Mouse (Mus musculus) myocyte (in vitro differentiated cells): ENCODE measurements at regions not wholly inside any gene's neighbourhood (a gene's known extent, or its start where the extent isn't known, plus 50 kb on each side); places are given as distances from the start of the nearest gene placed in this dataset.

Experiments
- CEBPB ChIP-seq: IDR thresholded peaks from 2 replicates; pipeline ENCODE4 v1.6.1; 2011; ENCODE audit warnings: mild to moderate bottlenecking, moderate library complexity; ENCODE audit not compliant: poor library complexity, insufficient read depth, severe bottlenecking
- E2F4 ChIP-seq: IDR thresholded peaks from one replicate; pipeline ENCODE4 v1.6.1; 2011; ENCODE audit warnings: mild to moderate bottlenecking, control low read depth, moderate library complexity; ENCODE audit not compliant: insufficient read depth
- MAX ChIP-seq: IDR thresholded peaks from one replicate; pipeline ENCODE4 v1.6.1; 2011; ENCODE audit warnings: low read depth, mild to moderate bottlenecking, control low read depth
- MYOD1 ChIP-seq, 3 experiments: IDR thresholded peaks; one replicate each; pipeline ENCODE4 v1.6.1; 2011; ENCODE audit warnings: control low read depth in 2 of 3, low read depth in 2 of 3, mild to moderate bottlenecking in 2 of 3, moderate library complexity in 1 of 3; ENCODE audit not compliant: insufficient read length in 2 of 3, control insufficient read depth in 1 of 3
- MYOG ChIP-seq, 3 experiments: IDR thresholded peaks; one replicate each; pipeline ENCODE4 v1.6.1; 2011; ENCODE audit warnings: control low read depth in 2 of 3, low read depth in 2 of 3, mild to moderate bottlenecking in 2 of 3; ENCODE audit not compliant: insufficient read length in 2 of 3, control insufficient read depth in 1 of 3, insufficient read depth in 1 of 3
- POLR2A ChIP-seq: IDR thresholded peaks from one replicate; pipeline ENCODE4 v1.6.1; 2011; ENCODE audit warnings: low read depth, mild to moderate bottlenecking, control low read depth, moderate library complexity; ENCODE audit not compliant: insufficient read length
- POLR2AphosphoS2 ChIP-seq: IDR thresholded peaks from one replicate; pipeline ENCODE4 v1.6.1; 2011; ENCODE audit warnings: low read depth, control low read depth; ENCODE audit not compliant: insufficient read length
- REST ChIP-seq: IDR thresholded peaks from one replicate; pipeline ENCODE4 v1.6.1; 2011; ENCODE audit warnings: mild to moderate bottlenecking, control low read depth, moderate library complexity; ENCODE audit not compliant: insufficient read depth, insufficient read length
- SRF ChIP-seq: IDR thresholded peaks from one replicate; pipeline ENCODE4 v1.6.1; 2011; ENCODE audit warnings: low read depth; ENCODE audit not compliant: control insufficient read depth, insufficient read length
- TCF12 ChIP-seq: IDR thresholded peaks from one replicate; pipeline ENCODE4 v1.6.1; 2011; ENCODE audit warnings: mild to moderate bottlenecking, control low read depth; ENCODE audit not compliant: poor library complexity, insufficient read depth, severe bottlenecking
- TCF3 ChIP-seq: IDR thresholded peaks from one replicate; pipeline ENCODE4 v1.6.1; 2011; ENCODE audit warnings: low read depth, control low read depth; ENCODE audit not compliant: insufficient read length
- USF1 ChIP-seq: IDR thresholded peaks from one replicate; pipeline ENCODE4 v1.6.1; 2011; ENCODE audit warnings: low read depth, mild to moderate bottlenecking, control low read depth, moderate library complexity

DNA sequence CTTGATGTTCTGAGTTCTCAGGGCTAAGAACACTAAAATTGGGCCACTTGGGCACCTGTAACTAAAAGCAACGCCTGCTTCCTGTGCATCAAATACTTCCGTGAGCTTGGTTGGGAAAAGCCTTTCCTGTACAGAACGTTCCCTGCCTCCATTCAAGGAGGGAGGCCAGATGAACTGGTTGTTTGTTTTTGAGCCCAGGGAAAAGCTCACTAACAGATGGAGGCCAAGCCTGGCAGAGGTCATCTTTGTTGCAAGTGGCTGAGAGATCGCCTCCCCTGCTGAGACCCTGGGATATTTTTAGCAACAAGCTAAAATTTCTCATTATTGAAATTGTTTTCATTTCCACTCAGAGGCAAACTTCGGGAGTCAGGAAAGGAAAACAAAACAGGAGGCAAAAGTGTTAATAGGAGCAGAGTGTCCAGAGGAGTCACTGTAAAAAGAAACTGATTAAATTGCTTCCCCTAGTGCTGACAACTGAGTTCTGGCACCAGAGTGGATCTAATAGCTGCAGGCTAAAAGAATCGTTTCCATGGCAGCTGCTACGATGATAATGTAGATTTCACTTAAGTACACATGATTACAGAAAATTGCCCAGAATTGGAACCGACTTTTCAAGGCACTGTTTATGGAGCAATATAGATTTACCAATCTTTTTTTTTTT is 242.6 kb downstream of the Ccdc91 start:
- TF ChIP-seq POLR2A (no peak), USF1 (no peak), E2F4 (no peak), MYOD1 (IDR thresholded peaks at IDR 0.05; ENCODE audit: control insufficient read depth in 1 of 3, insufficient read length in 2 of 3, low read depth in 2 of 3) (no peak), MYOG (IDR thresholded peaks at IDR 0.05; ENCODE audit: control insufficient read depth in 1 of 3, insufficient read depth in 1 of 3, insufficient read length in 2 of 3, low read depth in 2 of 3) (no peak), SRF (no peak), MAX (no peak), CEBPB (no peak), REST (no peak), TCF3 (no peak), POLR2AphosphoS2 (no peak), TCF12 (no peak)
